Mouse (Mus musculus) cerebellum, adult 8-10 months (tissue): ENCODE results near the gene Rnls.

Source experiments
- DNase-seq: peaks from one replicate; pipeline ENCODE4 v3.0.0; 2022

Rnls gene

DNA sequence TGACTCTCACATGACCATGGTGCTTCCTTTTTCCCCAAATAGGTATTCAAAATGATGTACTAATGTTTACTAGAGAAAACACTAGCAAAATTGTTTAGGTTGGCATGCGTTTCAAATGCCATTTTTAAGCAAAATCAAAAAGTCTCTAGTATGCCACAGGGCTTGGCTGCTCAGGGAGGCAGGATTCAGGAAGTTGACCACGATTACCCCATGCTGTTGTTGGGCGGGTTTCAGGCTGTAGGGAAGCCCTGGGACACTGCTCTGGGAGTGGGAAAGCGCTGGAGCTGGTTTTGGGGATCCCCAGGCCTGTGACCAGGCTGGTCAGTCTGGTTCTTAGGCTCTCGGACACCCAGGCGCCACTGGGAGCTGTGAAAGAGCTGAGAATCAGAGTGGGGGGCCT, 213.7 kb downstream of the Rnls start:
- DNase-seq: no peak

DNA sequence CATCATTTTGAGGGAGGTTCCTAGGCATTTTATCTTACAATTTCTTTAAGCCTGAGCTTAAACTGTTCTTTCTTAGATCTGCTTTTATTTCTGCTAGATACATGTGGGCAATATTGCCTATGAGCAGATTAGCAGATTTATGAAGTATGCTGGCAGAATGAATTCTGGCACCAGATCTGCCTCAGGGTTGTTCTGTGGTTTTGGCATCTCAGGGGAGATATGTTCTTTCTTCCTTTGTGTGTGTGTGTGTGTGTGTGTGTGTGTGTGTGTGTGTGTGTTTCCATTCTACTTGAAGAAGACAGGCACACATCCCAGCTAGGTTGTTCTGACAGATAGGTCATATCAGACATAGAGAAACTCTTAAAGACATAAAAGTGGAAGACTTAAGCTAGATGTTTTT, 218.1 kb downstream of the Rnls start:
- no peak for DNase-seq

DNA sequence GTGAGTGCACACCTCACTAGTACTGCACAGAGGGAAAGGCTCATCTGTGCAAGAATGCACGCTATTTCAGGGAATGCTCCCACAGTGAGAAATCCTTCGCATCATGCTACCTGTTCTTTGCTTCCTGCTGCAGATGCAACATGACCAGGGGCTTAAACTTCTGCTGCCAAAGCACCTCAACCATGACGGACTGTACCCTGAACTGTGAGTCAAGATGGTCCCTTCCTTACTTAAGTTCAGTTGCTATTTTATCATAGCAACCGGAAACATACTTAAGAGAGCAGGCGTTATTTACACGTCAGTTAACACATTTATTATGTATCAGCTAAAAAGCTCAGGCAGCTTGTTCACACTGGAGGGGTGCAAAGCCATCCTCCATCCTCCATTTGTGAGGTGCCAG, 222.2 kb downstream of the Rnls start:
- DNase-seq: no peak

DNA sequence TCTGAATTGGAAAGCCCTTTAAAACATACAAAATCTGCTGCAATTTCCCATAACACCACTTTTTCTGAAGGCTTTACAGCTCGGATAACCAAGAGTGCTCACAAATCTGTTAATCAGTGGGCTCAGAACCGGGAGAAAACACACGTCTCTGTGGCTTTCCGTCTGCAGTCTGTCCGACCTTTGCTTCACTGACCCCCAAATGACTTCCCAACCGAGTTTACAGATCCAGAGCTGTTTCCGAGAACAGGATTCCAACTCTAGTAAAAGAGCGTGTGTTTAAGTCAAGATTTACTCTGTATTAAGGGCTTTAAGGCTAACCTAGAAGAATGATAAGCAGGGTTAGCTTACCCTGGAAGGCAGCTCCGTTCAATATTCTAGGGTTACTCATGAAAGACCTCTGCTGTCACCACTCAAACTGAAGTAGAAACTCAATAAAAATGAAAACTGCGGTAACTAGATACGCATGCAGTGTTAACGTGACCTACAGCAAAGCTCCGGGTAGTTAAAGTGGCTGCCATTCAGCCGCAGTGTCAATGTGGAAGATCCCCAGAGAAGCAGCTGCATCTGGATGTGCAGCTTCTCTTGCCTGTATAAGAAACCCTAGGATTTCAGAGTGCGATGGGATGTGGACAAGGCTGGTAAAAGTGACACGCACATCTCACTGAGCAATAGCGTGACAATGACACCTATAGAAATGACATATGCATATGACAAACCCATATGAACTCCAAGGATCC, 224.4 kb downstream of the Rnls start:
- DNase-seq: no peak

DNA sequence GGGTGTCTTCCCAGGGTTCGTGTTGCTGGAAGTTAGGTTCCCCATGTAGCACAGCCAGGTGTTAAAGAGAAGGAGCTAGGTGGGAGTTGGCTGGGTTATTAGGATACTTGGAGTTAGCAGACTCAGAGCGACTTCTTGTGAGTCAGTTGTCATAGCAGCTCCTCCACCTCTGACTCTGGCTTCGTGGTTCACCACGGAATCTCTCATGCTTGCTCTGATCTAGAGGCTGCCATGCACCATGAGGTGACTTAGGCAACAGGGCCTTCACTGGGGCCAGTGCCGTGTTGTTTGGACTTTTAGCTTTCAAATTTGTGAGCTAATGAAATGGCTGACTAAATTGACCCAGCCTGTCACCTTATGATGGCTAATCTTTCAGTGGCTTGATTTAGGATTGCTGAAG, 227.3 kb downstream of the Rnls start:
- no peak for DNase-seq

DNA sequence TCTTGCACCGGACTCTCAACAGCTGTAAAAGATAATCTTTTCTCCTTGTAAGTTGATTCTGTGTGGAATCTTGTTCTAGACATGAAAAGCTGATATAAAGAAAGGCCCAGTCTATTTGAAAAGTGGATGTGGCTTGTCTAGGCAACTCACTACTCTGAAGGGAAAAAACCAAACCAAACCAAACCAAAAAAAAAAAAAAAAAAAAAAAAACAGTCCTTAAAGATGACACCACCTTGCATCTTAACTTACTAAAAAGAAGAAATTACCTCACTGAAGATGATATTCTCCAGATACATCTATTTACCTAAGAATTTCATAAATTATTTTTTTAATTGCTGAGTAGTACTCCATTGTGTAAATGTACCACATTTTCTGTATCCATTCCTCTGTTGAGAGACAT, 230.2 kb downstream of the Rnls start:
- DNase-seq: no peak

DNA sequence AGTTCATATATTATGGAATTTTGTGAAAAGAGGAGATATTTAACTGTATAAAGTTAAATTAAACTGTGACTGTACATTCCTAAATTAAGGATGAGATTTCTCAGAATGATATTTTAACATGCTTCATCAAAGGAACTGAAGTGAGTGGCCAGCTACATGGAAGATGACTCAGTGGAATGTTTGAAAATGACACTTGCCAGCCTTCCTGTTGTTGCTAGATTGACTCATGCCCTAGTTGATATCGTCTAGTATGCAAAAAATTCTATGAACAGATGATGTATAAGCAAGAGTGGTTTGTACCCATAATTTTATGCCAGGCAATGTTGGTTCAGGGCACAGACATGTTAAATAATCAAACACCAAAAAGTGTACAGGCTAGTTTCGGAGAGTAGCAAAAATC, 232.2 kb downstream of the Rnls start:
- DNase-seq: no peak

DNA sequence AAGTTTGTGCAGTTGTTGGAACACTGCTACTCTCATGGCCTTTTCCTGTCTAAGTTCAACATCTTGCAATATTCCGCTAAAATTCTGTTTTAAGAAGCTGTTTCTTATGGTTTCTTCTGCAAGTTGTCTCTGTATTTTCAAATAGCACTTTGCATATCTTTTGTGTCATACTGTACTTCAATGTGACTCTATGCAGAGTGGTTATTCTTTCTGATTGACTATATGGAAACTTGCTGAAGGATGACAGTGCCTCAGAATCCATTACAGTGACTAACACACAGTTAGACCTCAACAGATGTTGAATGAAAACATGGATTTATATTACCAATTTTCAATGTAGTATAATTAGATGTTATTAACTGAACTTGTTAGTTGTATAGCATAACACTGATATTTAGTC, 232.9 kb downstream of the Rnls start:
- no peak for DNase-seq

DNA sequence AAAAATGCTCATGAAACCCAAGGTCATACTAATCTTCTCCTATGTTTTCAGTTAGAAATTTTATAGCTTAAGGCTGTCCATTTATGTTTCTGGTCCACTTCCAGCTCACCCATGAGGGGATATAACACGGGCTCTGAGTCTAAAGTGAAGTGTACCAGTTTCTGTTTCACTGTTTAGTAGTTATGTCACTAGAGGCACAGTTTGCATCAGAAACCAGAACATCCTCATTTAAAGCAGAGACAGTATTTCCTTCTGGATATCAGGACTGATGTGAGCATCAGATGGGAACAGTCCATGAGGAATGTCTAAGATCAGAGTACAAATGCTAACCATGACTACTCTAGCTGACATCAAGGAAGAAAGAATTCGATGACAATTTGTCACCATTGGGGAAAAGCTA, 233.9 kb downstream of the Rnls start:
- DNase-seq: no peak

DNA sequence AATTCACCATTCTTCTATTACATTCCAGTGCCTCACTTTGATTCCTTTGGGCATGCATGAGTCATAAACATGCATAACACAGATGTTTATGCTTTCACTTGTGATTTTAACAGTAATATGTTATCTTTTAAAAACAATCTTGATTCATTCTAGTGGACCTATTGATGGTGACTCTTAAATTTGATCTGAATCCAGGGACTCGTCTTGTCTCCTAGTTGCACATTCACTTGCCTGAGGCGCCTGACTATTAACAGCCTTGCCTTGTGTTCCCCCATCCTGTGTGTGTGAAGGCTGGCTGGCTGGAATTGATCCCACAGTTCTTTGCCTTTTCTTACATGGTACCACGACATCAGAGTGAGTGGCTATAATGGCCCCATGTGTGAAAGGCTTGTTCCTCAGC, 243.7 kb downstream of the Rnls start:
- no peak for DNase-seq

DNA sequence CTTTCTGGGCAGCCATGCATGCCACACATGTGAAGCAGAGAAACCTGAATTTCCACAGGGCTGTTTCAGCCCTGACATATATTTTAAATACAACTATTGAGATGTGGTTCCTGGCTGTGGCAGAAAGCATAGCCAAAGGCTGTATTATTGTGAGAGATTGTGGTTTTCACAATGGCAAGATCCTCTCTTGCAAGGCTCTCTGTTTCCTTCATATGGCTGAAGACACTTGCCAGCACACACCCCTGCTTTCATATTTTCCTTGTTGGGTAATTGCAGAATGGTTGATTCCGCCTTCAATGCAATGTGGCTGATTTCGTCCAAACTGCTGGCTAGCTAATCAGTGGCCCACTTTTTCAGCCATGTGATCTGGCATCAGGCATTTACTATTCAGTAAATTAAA, 248.9 kb downstream of the Rnls start:
- DNase-seq: no peak

DNA sequence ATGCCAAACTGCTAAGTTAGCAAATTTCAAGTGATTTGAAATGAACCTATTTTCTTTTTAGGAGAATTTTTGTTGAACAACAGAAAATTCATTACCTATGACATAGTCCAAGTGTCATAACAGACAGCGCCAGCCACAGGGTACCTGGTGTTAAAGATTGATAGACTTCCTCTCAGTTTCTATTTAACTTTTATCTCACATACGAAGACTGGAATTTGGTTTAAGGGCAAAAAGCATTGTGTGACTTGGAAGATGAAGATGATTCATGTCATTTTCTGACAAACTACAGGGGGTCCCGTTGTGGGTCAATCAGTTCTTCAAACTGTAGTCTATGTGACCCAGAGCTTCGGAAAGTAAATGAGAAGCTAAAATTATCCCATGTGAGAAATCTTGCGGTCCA, 254.8 kb downstream of the Rnls start:
- DNase-seq: no peak

DNA sequence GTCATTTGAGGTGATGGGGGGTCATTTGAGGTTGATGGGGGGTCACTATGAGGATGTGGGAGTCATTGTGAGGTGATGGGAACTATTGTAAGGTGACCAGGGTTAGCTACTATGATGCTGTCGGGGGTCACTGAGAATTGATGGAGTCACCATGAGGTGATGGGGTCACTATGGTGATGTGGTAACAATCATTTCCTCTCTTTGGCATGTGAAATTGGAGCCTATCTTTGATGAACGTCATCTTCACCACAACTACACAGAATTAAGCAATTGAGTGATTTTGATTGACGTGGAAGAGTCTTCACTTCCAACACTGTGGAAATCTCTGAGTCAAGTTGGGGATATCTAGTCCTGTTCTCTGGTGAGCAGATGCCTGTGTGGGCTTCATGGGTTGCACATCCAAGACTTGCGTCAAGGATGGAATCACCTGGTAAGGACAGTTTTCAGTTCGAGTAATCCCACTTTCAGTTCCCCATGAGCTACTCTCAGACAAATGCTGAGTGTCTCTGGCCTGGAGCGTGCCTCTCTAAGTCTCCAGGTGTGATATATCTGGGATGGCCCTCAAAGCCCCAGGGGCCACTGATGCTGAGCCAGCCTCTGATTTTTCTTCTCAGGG, 269.4 kb downstream of the Rnls start:
- no peak for DNase-seq

DNA sequence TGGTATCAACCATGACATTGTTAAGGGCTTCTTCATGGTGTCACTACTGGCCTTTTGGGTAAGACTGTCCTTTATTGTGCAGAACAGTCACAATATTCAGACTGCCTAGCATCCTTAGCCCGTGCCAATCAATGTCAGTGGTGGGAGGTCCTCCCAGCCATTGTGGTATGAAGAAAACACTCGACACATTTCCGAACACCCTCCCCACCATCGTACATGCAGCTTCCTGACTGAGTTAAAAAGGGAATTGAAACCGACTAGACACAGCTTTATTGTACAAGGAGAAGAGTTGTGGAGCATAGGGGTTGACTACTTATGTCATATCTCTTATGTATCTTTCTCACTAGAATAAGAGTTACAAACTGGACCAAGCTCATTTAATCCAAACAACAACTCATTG, 272.1 kb downstream of the Rnls start:
- no peak for DNase-seq

DNA sequence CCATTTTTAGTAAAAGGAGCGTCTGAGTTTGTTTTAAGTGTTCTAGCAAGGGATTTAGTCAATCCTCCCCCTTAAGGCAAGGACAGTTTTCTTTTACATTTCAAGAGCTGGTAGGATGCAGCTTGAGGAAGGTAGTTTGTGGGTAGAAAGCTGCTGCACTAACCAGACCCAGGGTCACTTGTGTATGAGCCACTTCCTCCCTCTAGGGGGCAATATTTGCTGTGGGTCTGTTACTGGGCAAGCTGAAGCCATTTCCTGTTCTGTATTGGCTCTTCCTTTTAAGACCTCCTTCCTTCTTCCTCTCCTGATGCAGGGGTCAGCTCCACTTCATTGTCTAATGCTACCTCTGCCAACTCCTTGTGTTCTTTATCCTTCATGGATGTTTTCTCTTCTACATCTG, 273.2 kb downstream of the Rnls start:
- DNase-seq: no peak

DNA sequence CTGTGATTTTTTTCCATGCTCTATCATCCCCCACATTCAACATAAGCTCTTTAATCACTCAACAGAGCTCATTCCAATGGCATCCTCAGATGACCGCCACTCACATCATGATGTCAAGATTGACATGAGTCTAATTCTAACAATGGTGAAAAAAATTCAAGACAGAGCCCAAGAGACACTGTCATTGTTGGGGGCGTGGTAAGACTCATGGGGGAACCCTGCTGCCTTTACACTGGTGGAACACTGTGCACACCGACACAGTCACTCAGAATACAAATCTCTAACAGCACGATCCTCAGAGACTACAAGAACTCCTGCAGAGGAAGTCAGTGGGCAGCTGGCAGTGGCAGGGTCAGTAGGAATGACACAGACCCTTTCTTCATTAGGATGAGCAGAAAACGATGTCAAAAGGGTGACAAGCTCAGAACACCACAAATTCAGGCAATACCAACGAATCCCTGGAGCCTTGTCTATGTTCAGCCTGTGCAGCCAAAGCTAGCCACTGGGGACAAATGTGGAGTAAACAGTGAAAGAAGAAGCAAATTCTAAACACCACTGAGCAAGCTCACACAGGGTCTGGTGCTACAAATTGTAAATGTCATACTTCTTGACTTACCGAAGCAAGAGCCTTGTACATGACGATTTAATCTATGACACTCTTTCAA, 277.3 kb downstream of the Rnls start:
- no peak for DNase-seq

DNA sequence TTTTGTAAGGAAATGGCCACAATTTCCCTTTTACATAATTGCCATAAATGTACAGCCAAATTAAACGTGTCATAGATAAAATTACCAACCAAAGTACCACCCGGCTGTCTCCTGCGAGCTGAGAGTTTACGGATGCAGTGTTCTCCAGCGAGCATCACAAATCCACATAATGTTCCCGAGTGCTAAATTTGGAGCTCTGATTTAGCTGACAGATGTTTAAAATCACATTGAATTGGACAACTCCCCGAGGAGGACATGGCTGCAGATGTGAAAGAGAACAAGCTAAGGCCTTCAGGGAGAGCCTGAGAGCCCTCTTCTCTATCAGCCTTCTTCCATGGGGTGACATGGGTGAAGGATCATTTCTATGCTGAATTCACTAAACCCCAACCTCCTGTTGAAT, 278.3 kb downstream of the Rnls start:
- no peak for DNase-seq

DNA sequence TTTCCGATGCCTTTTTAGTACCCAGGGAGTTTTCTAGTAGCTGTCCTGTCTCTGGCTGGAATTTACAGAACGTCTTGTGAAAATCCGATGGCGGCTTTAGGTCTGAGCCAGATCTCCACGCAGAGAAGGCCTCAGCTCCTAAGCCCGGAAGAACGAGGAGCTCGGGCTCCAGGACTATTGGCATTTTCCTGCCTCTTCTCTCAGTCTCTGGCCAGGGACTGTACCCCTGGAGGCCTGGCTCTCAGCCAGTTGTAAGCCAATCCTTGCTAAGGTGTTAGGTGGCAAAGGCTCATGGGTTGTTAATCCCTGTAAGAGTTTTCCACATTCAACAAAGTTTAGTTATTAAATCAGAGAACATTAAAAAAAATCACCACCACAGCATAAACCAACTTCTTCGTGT, 281.7 kb downstream of the Rnls start:
- DNase-seq: no peak

DNA sequence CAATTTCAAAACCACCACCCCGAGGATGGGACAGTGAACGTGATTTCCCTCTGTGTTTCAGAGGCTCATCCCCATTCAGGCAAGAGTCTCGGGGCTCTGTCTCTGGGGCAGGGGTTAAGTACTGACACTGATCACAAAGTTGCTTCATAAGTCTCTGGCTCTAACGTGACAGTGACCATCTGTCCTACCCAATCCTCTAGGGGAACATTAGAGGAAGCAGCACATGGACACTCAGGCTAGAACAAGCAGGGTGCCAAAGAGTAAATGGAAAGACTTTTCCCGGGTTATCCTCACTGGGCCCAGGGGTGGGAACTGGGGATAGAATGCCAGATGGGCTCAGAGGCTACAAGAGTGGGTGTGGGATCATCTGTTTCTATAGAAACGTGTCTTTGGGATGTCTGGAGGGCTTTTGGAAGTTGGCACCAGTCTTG, 282.1 kb downstream of the Rnls start:
- DNase-seq: no peak

DNA sequence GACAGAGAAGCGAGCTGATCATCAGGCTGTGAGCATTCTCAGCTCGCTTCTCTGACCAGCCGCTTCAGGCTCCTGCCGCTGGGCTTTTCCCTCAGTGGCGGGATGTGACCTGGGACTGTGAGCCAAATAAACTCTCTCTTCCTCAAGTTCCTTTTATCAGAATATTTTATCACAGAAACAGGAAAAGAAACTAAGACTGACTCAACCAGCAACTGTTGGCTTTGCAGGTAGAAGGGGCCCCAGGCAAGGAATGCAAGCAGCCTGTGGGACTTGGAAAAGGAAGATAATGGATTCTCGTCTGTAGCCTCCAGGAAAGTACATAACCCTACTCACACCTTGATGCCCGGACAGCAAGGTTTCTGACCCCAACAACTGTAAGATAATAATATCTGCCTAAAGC, 283.0 kb downstream of the Rnls start:
- DNase-seq: no peak

DNA sequence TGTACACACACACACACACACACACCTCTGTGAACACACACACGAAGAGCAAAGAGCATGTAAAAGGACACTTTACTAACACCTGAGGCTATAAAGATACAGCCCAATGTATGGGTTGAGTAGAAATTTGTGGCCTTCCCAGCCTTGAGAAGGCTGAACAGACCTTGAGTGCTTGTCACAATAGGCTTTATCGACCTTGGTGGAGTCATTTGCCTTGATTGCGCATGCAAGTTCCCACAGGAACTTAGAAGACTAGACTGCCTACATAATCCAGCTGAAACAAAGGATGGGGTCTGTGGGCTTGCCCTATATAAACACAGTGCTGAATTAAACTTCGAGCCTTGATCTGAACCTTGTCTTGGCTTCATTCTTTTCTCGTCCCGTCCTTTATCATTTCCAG, 288.2 kb downstream of the Rnls start:
- no peak for DNase-seq

DNA sequence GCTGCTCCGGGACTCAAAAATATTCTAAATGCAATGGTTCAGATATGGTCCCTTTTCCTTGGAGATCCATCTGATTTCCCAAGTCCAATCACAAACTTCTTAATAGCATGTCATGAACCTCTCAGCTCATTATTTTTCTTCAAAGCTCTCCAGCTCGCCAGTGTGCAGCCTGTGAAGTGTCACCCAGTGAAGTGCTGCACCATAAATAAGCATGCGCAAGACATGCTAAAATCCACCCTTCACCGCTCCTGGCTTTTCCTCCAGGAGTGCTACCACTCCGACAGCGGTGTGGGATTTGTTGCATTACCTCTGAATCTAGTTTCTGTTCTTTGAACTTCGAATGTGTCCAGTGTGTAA, 289.3 kb downstream of the Rnls start:
- DNase-seq: no peak

DNA sequence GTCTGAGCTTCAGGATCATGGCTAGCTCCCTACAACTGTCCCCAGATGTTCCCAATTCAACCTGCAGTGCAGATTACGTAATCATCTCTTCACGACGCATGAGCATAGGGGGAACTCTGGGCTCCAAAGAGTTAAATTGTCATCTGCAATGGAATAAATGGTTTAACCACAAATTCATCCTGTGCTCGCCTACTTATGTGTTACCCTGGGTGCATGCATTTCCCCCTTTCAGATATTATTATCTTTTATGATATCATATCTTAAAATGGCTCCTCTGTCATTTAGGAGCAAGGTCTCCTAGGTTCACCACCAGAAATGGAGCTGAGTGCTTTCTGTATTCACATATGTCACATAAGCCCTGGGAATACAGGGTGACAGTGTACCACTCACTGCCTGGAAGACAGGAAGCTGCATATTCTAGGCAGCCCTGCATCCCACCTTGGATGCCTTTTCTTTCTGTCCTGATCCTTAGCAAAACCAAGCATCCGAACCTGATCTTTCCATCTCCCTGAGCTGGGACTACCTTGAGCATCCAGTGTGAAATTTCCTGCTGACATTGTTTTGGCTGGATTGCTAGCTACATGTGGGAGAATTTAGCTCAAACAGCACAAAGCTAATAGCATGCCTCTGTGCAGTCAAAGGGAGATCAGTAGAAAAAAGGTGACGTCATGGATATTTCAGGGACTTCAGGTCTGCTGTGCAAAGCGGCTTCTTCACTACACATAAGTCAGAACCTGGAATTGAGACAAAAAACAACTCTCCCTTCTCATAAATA, 289.9 kb downstream of the Rnls start:
- no peak for DNase-seq
